Mouse (Mus musculus): Measurements from ENCODE around the gene Dock2. TPM values are rescaled to one million over a fixed set of nuclear protein-coding genes. Genes with fewer than 3 reads are reported as not detected.

The Dock2 gene
- polyA plus RNA-seq, 1 experiment from 2014 or later: 3.0 TPM

GRCm38 (mm10) chr11:34421061-34421460 lies 362.6 kb downstream of the Dock2 start:
- no peak overlapping the region for H3K4me2 ChIP-seq (replicated peaks; ENCODE audit: low read depth, low read length)
- H3K27ac ChIP-seq (ENCODE audit: low read length): no peak overlapping the region
- H3K4me3 ChIP-seq (ENCODE audit: low read depth, low read length): no peak overlapping the region
- no peaks in the 10 kb centered on the region for H3K4me1 ChIP-seq (ENCODE audit: control insufficient read depth, insufficient read depth, low read length)
- H3K9ac ChIP-seq (replicated peaks; ENCODE audit: low read depth, low read length): no peak overlapping the region
- WGBS: 52% methylated on average over 6 of the region's 6 CpGs
- H3K9me3 ChIP-seq (ENCODE audit: control insufficient read depth, low read depth, low read length): no peaks in the 10 kb centered on the region
- ATAC-seq (ENCODE audit: insufficient number of reproducible peaks, insufficient read depth, low FRiP score, low read depth): no peak
- H3K36me3 ChIP-seq (ENCODE audit: control insufficient read depth, insufficient read depth, low read length): no peaks in the 10 kb centered on the region
- no peaks in the 10 kb centered on the region for H3K27me3 ChIP-seq (ENCODE audit: control insufficient read depth, insufficient read depth, low read length)

- H3K4me2 ChIP-seq (replicated peaks; ENCODE audit: low read depth, low read length): no peak overlapping the region
- H3K36me3 ChIP-seq (ENCODE audit: control insufficient read depth, insufficient read depth, low read length): no peaks in the 10 kb centered on the region
- no peak overlapping the region for H3K9ac ChIP-seq (replicated peaks; ENCODE audit: low read depth, low read length)
- no peaks in the 10 kb centered on the region for H3K4me1 ChIP-seq (ENCODE audit: control insufficient read depth, insufficient read depth, low read length)
- H3K27ac ChIP-seq (ENCODE audit: low read length): no peak overlapping the region
- H3K27me3 ChIP-seq (ENCODE audit: control insufficient read depth, insufficient read depth, low read length): no peaks in the 10 kb centered on the region
- H3K4me3 ChIP-seq (ENCODE audit: low read depth, low read length): no peak overlapping the region
- WGBS: 61% methylated on average over 3 of the region's 3 CpGs
- no peaks in the 10 kb centered on the region for H3K9me3 ChIP-seq (ENCODE audit: control insufficient read depth, low read depth, low read length)
- ATAC-seq (ENCODE audit: insufficient number of reproducible peaks, insufficient read depth, low FRiP score, low read depth): no peak
Observed at GRCm38 (mm10) chr11:34416619-34416979, 367.1 kb downstream of the Dock2 start.

GRCm38 (mm10) chr11:34415884-34416618 lies 367.6 kb downstream of the Dock2 start:
- no peak overlapping the region for H3K27ac ChIP-seq (ENCODE audit: low read length)
- 41% methylated on average over 9 of the region's 9 CpGs for WGBS
- no peak overlapping the region for H3K4me2 ChIP-seq (replicated peaks; ENCODE audit: low read depth, low read length)

GRCm38 (mm10) chr11:34406850-34407249 lies 376.8 kb downstream of the Dock2 start:
- WGBS: 46% methylated on average over 5 of the region's 5 CpGs
- H3K9me3 ChIP-seq (ENCODE audit: control insufficient read depth, low read depth, low read length): no peaks in the 10 kb centered on the region
- no peak for ATAC-seq (ENCODE audit: insufficient number of reproducible peaks, insufficient read depth, low FRiP score, low read depth)
- H3K27me3 ChIP-seq (ENCODE audit: control insufficient read depth, insufficient read depth, low read length): no peaks in the 10 kb centered on the region
- H3K4me1 ChIP-seq (ENCODE audit: control insufficient read depth, insufficient read depth, low read length): 0 out of 2 replicates have a peak, but pooled peaks cover 4% of the 10 kb centered on the region
- no peak overlapping the region for H3K4me3 ChIP-seq (ENCODE audit: low read depth, low read length)
- no peak overlapping the region for H3K27ac ChIP-seq (ENCODE audit: low read length)
- H3K9ac ChIP-seq (replicated peaks; ENCODE audit: low read depth, low read length): no peak overlapping the region
- no peak overlapping the region for H3K4me2 ChIP-seq (replicated peaks; ENCODE audit: low read depth, low read length)
- H3K36me3 ChIP-seq (ENCODE audit: control insufficient read depth, insufficient read depth, low read length): no peaks in the 10 kb centered on the region

More at GRCm38 (mm10) chr11:34415884-34416618, 367.6 kb downstream of the Dock2 start:
- Histone ChIP-seq H3K4me1 (ENCODE audit: control insufficient read depth, insufficient read depth, low read length) (no peaks in the 10 kb centered on the region), H3K27me3 (ENCODE audit: control insufficient read depth, insufficient read depth, low read length) (no peaks in the 10 kb centered on the region), H3K9me3 (ENCODE audit: control insufficient read depth, low read depth, low read length) (no peaks in the 10 kb centered on the region), H3K4me3 (ENCODE audit: low read depth, low read length) (no peak overlapping the region), H3K9ac (replicated peaks; ENCODE audit: low read depth, low read length) (no peak overlapping the region), H3K36me3 (ENCODE audit: control insufficient read depth, insufficient read depth, low read length) (no peaks in the 10 kb centered on the region)
- ATAC-seq (ENCODE audit: insufficient number of reproducible peaks, insufficient read depth, low FRiP score, low read depth): no peak

DNA sequence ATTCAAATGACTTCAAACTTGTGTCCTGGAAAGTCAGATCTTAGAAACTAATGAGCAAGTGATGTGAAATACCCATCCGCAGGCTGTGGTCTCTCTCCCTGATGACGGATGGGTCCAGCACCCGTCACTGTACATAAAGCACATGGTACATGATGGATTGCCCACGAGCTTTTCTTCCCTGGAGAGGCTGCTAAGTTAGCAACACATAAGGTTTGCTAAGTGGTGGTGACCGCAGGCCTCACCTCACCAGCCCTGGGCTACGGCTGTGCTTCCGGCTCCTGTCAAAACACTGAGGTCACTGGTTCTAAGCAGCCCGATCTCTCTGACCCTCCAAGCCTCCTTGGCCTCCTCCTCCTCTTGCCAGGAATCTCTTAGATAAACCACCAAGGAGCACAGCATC lies 377.4 kb downstream of the Dock2 start:
- 0 out of 2 replicates have a peak, but pooled peaks cover 4% of the 10 kb centered on the region for H3K4me1 ChIP-seq (ENCODE audit: control insufficient read depth, insufficient read depth, low read length)

DNA sequence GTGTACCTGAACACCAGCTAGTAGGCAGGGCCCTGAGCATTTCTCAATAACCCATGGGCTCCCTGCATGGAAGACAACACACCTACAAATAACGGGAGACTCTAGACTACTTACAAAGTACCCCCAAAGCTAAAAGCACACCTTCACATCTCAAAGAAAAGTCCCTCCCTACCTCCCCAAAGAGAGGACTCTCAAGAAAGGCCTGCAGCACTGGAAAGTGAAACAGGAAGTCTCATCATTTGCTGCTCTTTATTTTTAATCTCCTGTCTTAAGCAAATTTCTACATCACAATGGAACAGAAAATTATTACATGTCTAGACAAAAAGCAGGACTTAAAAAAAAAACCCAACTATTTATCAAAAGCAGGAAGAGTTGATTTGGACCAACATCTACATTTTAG lies 378.4 kb downstream of the Dock2 start:
- H3K36me3 ChIP-seq (ENCODE audit: control insufficient read depth, insufficient read depth, low read length): no peaks in the 10 kb centered on the region
- 0 out of 2 replicates have a peak, but pooled peaks cover 4% of the 10 kb centered on the region for H3K4me1 ChIP-seq (ENCODE audit: control insufficient read depth, insufficient read depth, low read length)
- no peaks in the 10 kb centered on the region for H3K9me3 ChIP-seq (ENCODE audit: control insufficient read depth, low read depth, low read length)
- no peak for ATAC-seq (ENCODE audit: insufficient number of reproducible peaks, insufficient read depth, low FRiP score, low read depth)
- H3K4me2 ChIP-seq (replicated peaks; ENCODE audit: low read depth, low read length): no peak overlapping the region
- H3K27me3 ChIP-seq (ENCODE audit: control insufficient read depth, insufficient read depth, low read length): no peaks in the 10 kb centered on the region
- no peak overlapping the region for H3K27ac ChIP-seq (ENCODE audit: low read length)
- no peak overlapping the region for H3K9ac ChIP-seq (replicated peaks; ENCODE audit: low read depth, low read length)
- WGBS: 73% methylated on average over 1 of the region's 1 CpGs
- H3K4me3 ChIP-seq (ENCODE audit: low read depth, low read length): no peak overlapping the region

More for the DNA sequence above, 377.4 kb downstream of the Dock2 start:
- Histone ChIP-seq H3K9ac (replicated peaks; ENCODE audit: low read depth, low read length) (no peak overlapping the region), H3K4me3 (ENCODE audit: low read depth, low read length) (no peak overlapping the region), H3K27me3 (ENCODE audit: control insufficient read depth, insufficient read depth, low read length) (no peaks in the 10 kb centered on the region), H3K36me3 (ENCODE audit: control insufficient read depth, insufficient read depth, low read length) (no peaks in the 10 kb centered on the region), H3K9me3 (ENCODE audit: control insufficient read depth, low read depth, low read length) (no peaks in the 10 kb centered on the region), H3K27ac (ENCODE audit: low read length) (no peak overlapping the region), H3K4me2 (replicated peaks; ENCODE audit: low read depth, low read length) (no peak overlapping the region)
- ATAC-seq (ENCODE audit: insufficient number of reproducible peaks, insufficient read depth, low FRiP score, low read depth): no peak
- 23% methylated on average over 8 of the region's 8 CpGs for WGBS

GRCm38 (mm10) chr11:34401343-34401742 lies 382.3 kb downstream of the Dock2 start:
- H3K27me3 ChIP-seq (ENCODE audit: control insufficient read depth, insufficient read depth, low read length): no peaks in the 10 kb centered on the region
- no peak overlapping the region for H3K9ac ChIP-seq (replicated peaks; ENCODE audit: low read depth, low read length)
- H3K4me3 ChIP-seq (ENCODE audit: low read depth, low read length): no peak overlapping the region
- 90% methylated on average over 8 of the region's 8 CpGs for WGBS
- no peaks in the 10 kb centered on the region for H3K36me3 ChIP-seq (ENCODE audit: control insufficient read depth, insufficient read depth, low read length)
- H3K27ac ChIP-seq (ENCODE audit: low read length): no peak overlapping the region
- 0 out of 2 replicates have a peak, but pooled peaks cover 4% of the 10 kb centered on the region for H3K4me1 ChIP-seq (ENCODE audit: control insufficient read depth, insufficient read depth, low read length)
- no peak for ATAC-seq (ENCODE audit: insufficient number of reproducible peaks, insufficient read depth, low FRiP score, low read depth)
- no peaks in the 10 kb centered on the region for H3K9me3 ChIP-seq (ENCODE audit: control insufficient read depth, low read depth, low read length)
- no peak overlapping the region for H3K4me2 ChIP-seq (replicated peaks; ENCODE audit: low read depth, low read length)

- WGBS: 86% methylated on average over 2 of the region's 2 CpGs
- no peak overlapping the region for H3K27ac ChIP-seq (ENCODE audit: low read length)
Observed at GRCm38 (mm10) chr11:34398555-34398954, 385.1 kb downstream of the Dock2 start.

DNA sequence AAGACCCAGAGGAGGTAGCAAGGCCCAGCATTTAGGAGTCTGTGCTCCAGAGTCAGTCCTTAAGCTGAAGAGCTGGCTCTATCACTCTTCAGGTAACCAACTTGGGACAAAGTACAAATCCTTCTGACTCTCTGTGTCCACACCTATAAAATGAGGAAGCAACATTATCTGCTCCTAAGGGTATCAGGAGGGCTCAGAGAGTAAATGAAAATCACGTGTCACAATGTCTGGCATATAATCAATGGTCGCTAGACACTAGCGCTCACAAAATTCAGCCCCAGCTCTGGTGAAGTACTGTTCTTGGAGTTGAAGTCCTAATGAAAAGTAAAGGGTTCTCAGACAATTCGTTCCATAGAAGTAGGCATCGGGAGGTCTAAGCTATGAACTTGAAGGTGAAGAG lies 386.0 kb downstream of the Dock2 start:
- no peak overlapping the region for H3K4me2 ChIP-seq (replicated peaks; ENCODE audit: low read depth, low read length)
- no peak overlapping the region for H3K27ac ChIP-seq (ENCODE audit: low read length)
- no peaks in the 10 kb centered on the region for H3K9me3 ChIP-seq (ENCODE audit: control insufficient read depth, low read depth, low read length)
- no peak for ATAC-seq (ENCODE audit: insufficient number of reproducible peaks, insufficient read depth, low FRiP score, low read depth)
- H3K4me1 ChIP-seq (ENCODE audit: control insufficient read depth, insufficient read depth, low read length): no peaks in the 10 kb centered on the region
- WGBS: 85% methylated on average over 5 of the region's 5 CpGs
- H3K4me3 ChIP-seq (ENCODE audit: low read depth, low read length): no peak overlapping the region
- H3K36me3 ChIP-seq (ENCODE audit: control insufficient read depth, insufficient read depth, low read length): no peaks in the 10 kb centered on the region
- H3K27me3 ChIP-seq (ENCODE audit: control insufficient read depth, insufficient read depth, low read length): no peaks in the 10 kb centered on the region
- no peak overlapping the region for H3K9ac ChIP-seq (replicated peaks; ENCODE audit: low read depth, low read length)

More at GRCm38 (mm10) chr11:34398555-34398954, 385.1 kb downstream of the Dock2 start:
- Histone ChIP-seq H3K36me3 (ENCODE audit: control insufficient read depth, insufficient read depth, low read length) (no peaks in the 10 kb centered on the region), H3K4me2 (replicated peaks; ENCODE audit: low read depth, low read length) (no peak overlapping the region), H3K27me3 (ENCODE audit: control insufficient read depth, insufficient read depth, low read length) (no peaks in the 10 kb centered on the region), H3K4me1 (ENCODE audit: control insufficient read depth, insufficient read depth, low read length) (no peaks in the 10 kb centered on the region), H3K4me3 (ENCODE audit: low read depth, low read length) (no peak overlapping the region), H3K9me3 (ENCODE audit: control insufficient read depth, low read depth, low read length) (no peaks in the 10 kb centered on the region), H3K9ac (replicated peaks; ENCODE audit: low read depth, low read length) (no peak overlapping the region)
- ATAC-seq (ENCODE audit: insufficient number of reproducible peaks, insufficient read depth, low FRiP score, low read depth): no peak

All from stomach, embryonic 14.5 days (tissue).